Mouse (Mus musculus): Measurements from ENCODE around the gene Wipf3. TPM values are rescaled to one million over a fixed set of nuclear protein-coding genes. Genes with fewer than 3 reads are reported as not detected.

The Wipf3 gene
- polyA plus RNA-seq, 1 experiment from 2014 or later, result 1.2 TPM

- WGBS, result 79% methylated on average over 7 of the region's 7 CpGs
- Histone ChIP-seq H3K27me3 (replicated peaks; ENCODE audit: control insufficient read depth, insufficient read depth, low read length) (no peaks in the 10 kb centered on the region), H3K36me3 (ENCODE audit: control insufficient read depth, insufficient read depth, low read length) (no peaks in the 10 kb centered on the region), H3K27ac (ENCODE audit: low read depth) (no peak overlapping the region), H3K4me1 (replicated peaks; ENCODE audit: control insufficient read depth, insufficient read depth, low read length) (no peaks in the 10 kb centered on the region), H3K9ac (ENCODE audit: low read length) (no peak overlapping the region), H3K4me3 (ENCODE audit: low read depth, low read length) (no peak overlapping the region), H3K4me2 (ENCODE audit: low read length) (no peak overlapping the region), H3K9me3 (ENCODE audit: control insufficient read depth, low read length) (no peaks in the 10 kb centered on the region)
- no peak for DNase-seq (ENCODE audit: low spot score)
- no peak for ATAC-seq (replicated peaks; ENCODE audit: low FRiP score, low TSS enrichment, low read depth)
Measured at GRCm38 (mm10) chr6:54412879-54413278, 16.5 kb upstream of the Wipf3 start.

- DNase-seq (ENCODE audit: low spot score) (no peak), ATAC-seq (replicated peaks; ENCODE audit: low FRiP score, low TSS enrichment, low read depth) (no peak)
- H3K27me3 ChIP-seq (replicated peaks; ENCODE audit: control insufficient read depth, insufficient read depth, low read length), result peaks cover 9% of the 10 kb centered on the region; the same call in 1 of the 2 replicates
- H3K4me1 ChIP-seq (replicated peaks; ENCODE audit: control insufficient read depth, insufficient read depth, low read length), result peaks cover 4% of the 10 kb centered on the region; the same call in 1 of the 2 replicates
- no peak overlapping the region for H3K4me3 ChIP-seq (ENCODE audit: low read depth, low read length)
- H3K27ac ChIP-seq (ENCODE audit: low read depth), result no peak overlapping the region
- 78% methylated on average over 8 of the region's 8 CpGs for WGBS
- no peaks in the 10 kb centered on the region for H3K36me3 ChIP-seq (ENCODE audit: control insufficient read depth, insufficient read depth, low read length)
- H3K4me2 ChIP-seq (ENCODE audit: low read length), result no peak overlapping the region
- no peak overlapping the region for H3K9ac ChIP-seq (ENCODE audit: low read length)
- no peaks in the 10 kb centered on the region for H3K9me3 ChIP-seq (ENCODE audit: control insufficient read depth, low read length)
Measured at GRCm38 (mm10) chr6:54425230-54425629, 4.2 kb upstream of the Wipf3 start.

- peaks cover 15% of the 10 kb centered on the region; the same call in 1 of the 2 replicates for H3K27me3 ChIP-seq (replicated peaks; ENCODE audit: control insufficient read depth, insufficient read depth, low read length)
- no peaks in the 10 kb centered on the region for H3K36me3 ChIP-seq (ENCODE audit: control insufficient read depth, insufficient read depth, low read length)
- no peak overlapping the region for H3K27ac ChIP-seq (ENCODE audit: low read depth)
- H3K4me3 ChIP-seq (ENCODE audit: low read depth, low read length), result peak overlapping the region; percentile 45
- H3K9ac ChIP-seq (ENCODE audit: low read length), result peak overlapping the region; percentile 36; the same call in 1 of the 2 replicates
- peak; percentile 42; the same call in 1 of the 2 replicates for ATAC-seq (replicated peaks; ENCODE audit: low FRiP score, low TSS enrichment, low read depth)
- no peaks in the 10 kb centered on the region for H3K9me3 ChIP-seq (ENCODE audit: control insufficient read depth, low read length)
- H3K4me1 ChIP-seq (replicated peaks; ENCODE audit: control insufficient read depth, insufficient read depth, low read length), result peaks cover 4% of the 10 kb centered on the region; the same call in 1 of the 2 replicates
- 2% methylated on average over 14 of the region's 14 CpGs for WGBS
- H3K4me2 ChIP-seq (ENCODE audit: low read length), result peak overlapping the region; percentile 99
- peak; percentile 64 for DNase-seq (ENCODE audit: low spot score)
Measured at GRCm38 (mm10) chr6:54428850-54429446, 455 bp upstream of the Wipf3 start.

GRCm38 (mm10) chr6:54430221-54430620 lies 818 bp downstream of the Wipf3 start:
- no peaks in the 10 kb centered on the region for H3K36me3 ChIP-seq (ENCODE audit: control insufficient read depth, insufficient read depth, low read length)
- H3K27me3 ChIP-seq (replicated peaks; ENCODE audit: control insufficient read depth, insufficient read depth, low read length), result peaks cover 15% of the 10 kb centered on the region; the same call in 1 of the 2 replicates
- peak overlapping the region; percentile 99 for H3K4me2 ChIP-seq (ENCODE audit: low read length)
- DNase-seq (ENCODE audit: low spot score) (no peak), ATAC-seq (replicated peaks; ENCODE audit: low FRiP score, low TSS enrichment, low read depth) (no peak)
- peak overlapping the region; percentile 36 for H3K9ac ChIP-seq (ENCODE audit: low read length)
- H3K27ac ChIP-seq (ENCODE audit: low read depth), result no peak overlapping the region
- peaks cover 4% of the 10 kb centered on the region; the same call in 1 of the 2 replicates for H3K4me1 ChIP-seq (replicated peaks; ENCODE audit: control insufficient read depth, insufficient read depth, low read length)
- WGBS, result 35% methylated on average over 7 of the region's 7 CpGs
- no peaks in the 10 kb centered on the region for H3K9me3 ChIP-seq (ENCODE audit: control insufficient read depth, low read length)
- peak overlapping the region; percentile 45 for H3K4me3 ChIP-seq (ENCODE audit: low read depth, low read length)

GRCm38 (mm10) chr6:54431761-54432160 lies 2.4 kb downstream of the Wipf3 start:
- Histone ChIP-seq H3K27me3 (replicated peaks; ENCODE audit: control insufficient read depth, insufficient read depth, low read length) (peaks cover 15% of the 10 kb centered on the region; the same call in 1 of the 2 replicates), H3K9ac (ENCODE audit: low read length) (no peak overlapping the region), H3K9me3 (ENCODE audit: control insufficient read depth, low read length) (no peaks in the 10 kb centered on the region), H3K4me1 (replicated peaks; ENCODE audit: control insufficient read depth, insufficient read depth, low read length) (peaks cover 4% of the 10 kb centered on the region; the same call in 1 of the 2 replicates), H3K36me3 (ENCODE audit: control insufficient read depth, insufficient read depth, low read length) (no peaks in the 10 kb centered on the region), H3K4me3 (ENCODE audit: low read depth, low read length) (no peak overlapping the region), H3K27ac (ENCODE audit: low read depth) (no peak overlapping the region), H3K4me2 (ENCODE audit: low read length) (no peak overlapping the region)
- DNase-seq (ENCODE audit: low spot score), result no peak
- WGBS, result 80% methylated on average over 10 of the region's 10 CpGs
- ATAC-seq (replicated peaks; ENCODE audit: low FRiP score, low TSS enrichment, low read depth), result no peak

- no peak overlapping the region for H3K9ac ChIP-seq (ENCODE audit: low read length)
- H3K4me2 ChIP-seq (ENCODE audit: low read length), result no peak overlapping the region
- H3K4me3 ChIP-seq (ENCODE audit: low read depth, low read length), result no peak overlapping the region
- 86% methylated on average over 9 of the region's 9 CpGs for WGBS
- no peaks in the 10 kb centered on the region for H3K9me3 ChIP-seq (ENCODE audit: control insufficient read depth, low read length)
- DNase-seq (ENCODE audit: low spot score) (no peak), ATAC-seq (replicated peaks; ENCODE audit: low FRiP score, low TSS enrichment, low read depth) (no peak)
- H3K36me3 ChIP-seq (ENCODE audit: control insufficient read depth, insufficient read depth, low read length), result no peaks in the 10 kb centered on the region
- peaks cover 4% of the 10 kb centered on the region; the same call in 1 of the 2 replicates for H3K4me1 ChIP-seq (replicated peaks; ENCODE audit: control insufficient read depth, insufficient read depth, low read length)
- no peak overlapping the region for H3K27ac ChIP-seq (ENCODE audit: low read depth)
- peaks cover 15% of the 10 kb centered on the region; the same call in 1 of the 2 replicates for H3K27me3 ChIP-seq (replicated peaks; ENCODE audit: control insufficient read depth, insufficient read depth, low read length)
Measured at GRCm38 (mm10) chr6:54432191-54432590, 2.8 kb downstream of the Wipf3 start.

- no peak for ATAC-seq (replicated peaks; ENCODE audit: low FRiP score, low TSS enrichment, low read depth)
- Histone ChIP-seq H3K27me3 (replicated peaks; ENCODE audit: control insufficient read depth, insufficient read depth, low read length) (peaks cover 15% of the 10 kb centered on the region; the same call in 1 of the 2 replicates), H3K9me3 (ENCODE audit: control insufficient read depth, low read length) (no peaks in the 10 kb centered on the region), H3K36me3 (ENCODE audit: control insufficient read depth, insufficient read depth, low read length) (no peaks in the 10 kb centered on the region), H3K4me1 (replicated peaks; ENCODE audit: control insufficient read depth, insufficient read depth, low read length) (peaks cover 4% of the 10 kb centered on the region; the same call in 1 of the 2 replicates), H3K4me2 (ENCODE audit: low read length) (no peak overlapping the region), H3K9ac (ENCODE audit: low read length) (no peak overlapping the region), H3K4me3 (ENCODE audit: low read depth, low read length) (no peak overlapping the region), H3K27ac (ENCODE audit: low read depth) (no peak overlapping the region)
- 34% methylated on average over 13 of the region's 13 CpGs for WGBS
- DNase-seq (ENCODE audit: low spot score), result no peak
Measured at GRCm38 (mm10) chr6:54432806-54433545, 3.6 kb downstream of the Wipf3 start.

- 51% methylated on average over 2 of the region's 2 CpGs for WGBS
- Histone ChIP-seq H3K9ac (ENCODE audit: low read length) (no peak overlapping the region), H3K9me3 (ENCODE audit: control insufficient read depth, low read length) (no peaks in the 10 kb centered on the region), H3K27ac (ENCODE audit: low read depth) (no peak overlapping the region), H3K4me1 (replicated peaks; ENCODE audit: control insufficient read depth, insufficient read depth, low read length) (no peaks in the 10 kb centered on the region; the same call in 1 of the 2 replicates), H3K4me3 (ENCODE audit: low read depth, low read length) (no peak overlapping the region), H3K27me3 (replicated peaks; ENCODE audit: control insufficient read depth, insufficient read depth, low read length) (peaks cover 11% of the 10 kb centered on the region; the same call in 1 of the 2 replicates), H3K4me2 (ENCODE audit: low read length) (no peak overlapping the region), H3K36me3 (ENCODE audit: control insufficient read depth, insufficient read depth, low read length) (no peaks in the 10 kb centered on the region)
- ATAC-seq (replicated peaks; ENCODE audit: low FRiP score, low TSS enrichment, low read depth) (no peak), DNase-seq (ENCODE audit: low spot score) (no peak)
Measured at GRCm38 (mm10) chr6:54434171-54434570, 4.8 kb downstream of the Wipf3 start.
